Mouse (Mus musculus) ES-E14 (cell line): Measurements from ENCODE around the gene Skap1. TPM values are rescaled to one million over a fixed set of nuclear protein-coding genes. Genes with fewer than 3 reads are reported as not detected.

Source experiments
- DNase-seq: peaks from one replicate; pipeline ENCODE4 v3.0.0-alpha.2; 2013; ENCODE audit warnings: low read depth, low spot score
- H3K27ac ChIP-seq: 2 replicates; pipeline ENCODE4 v1.5.1; 2012; ENCODE audit warnings: low read depth, mild to moderate bottlenecking, low read length, moderate library complexity, mixed read lengths; ENCODE audit not compliant: poor library complexity, insufficient read depth, severe bottlenecking
- H3K36me3 ChIP-seq: 2 replicates; pipeline ENCODE4 v1.6.1; 2012; ENCODE audit warnings: mild to moderate bottlenecking, low read length, moderate library complexity, mixed read lengths; ENCODE audit not compliant: control insufficient read depth, poor library complexity, insufficient read depth, severe bottlenecking
- H3K4me1 ChIP-seq, 2 experiments: fragments of 150-350 bp in 1 of 2; sonication (generic) in 1 of 2; 2 replicates each; pipeline ENCODE4 v1.6.1; 2012; ENCODE audit warnings: low read length in 2 of 2, mild to moderate bottlenecking in 1 of 2, mixed read lengths in 1 of 2; ENCODE audit not compliant: control insufficient read depth in 2 of 2, insufficient read depth in 2 of 2, poor library complexity in 1 of 2
- H3K4me3 ChIP-seq, 2 experiments: fragments of 150-350 bp in 1 of 2; sonication (generic) in 1 of 2; 2 replicates each; pipeline ENCODE4 v1.5.1; 2012; ENCODE audit warnings: low read length in 2 of 2, low read depth in 1 of 2, mild to moderate bottlenecking in 1 of 2, mixed read lengths in 1 of 2; ENCODE audit not compliant: insufficient read depth in 1 of 2, poor library complexity in 1 of 2, severe bottlenecking in 1 of 2
- H3K9ac ChIP-seq: 2 replicates; pipeline ENCODE4 v1.6.1; 2012; ENCODE audit warnings: low read depth, mild to moderate bottlenecking, low read length, mixed read lengths; ENCODE audit not compliant: poor library complexity, insufficient read depth, severe bottlenecking
- H3K9me3 ChIP-seq: fragments of 150-350 bp; sonication (generic); 2 replicates; pipeline ENCODE4 v1.6.1; 2012; ENCODE audit warnings: low read depth, mild to moderate bottlenecking, low read length; ENCODE audit not compliant: control insufficient read depth, insufficient read depth
- CHD2 ChIP-seq: IDR thresholded peaks from 2 replicates; pipeline ENCODE4 v1.6.1; 2014; ENCODE audit warnings: mild to moderate bottlenecking, low read depth, low read length, inconsistent platforms
- HCFC1 ChIP-seq: IDR thresholded peaks from 2 replicates; pipeline ENCODE4 v1.6.1; 2012; ENCODE audit warnings: low read length, inconsistent platforms, borderline replicate concordance; ENCODE audit not compliant: insufficient read depth
- MAFK ChIP-seq: IDR thresholded peaks from 2 replicates; pipeline ENCODE4 v1.6.1; 2014; ENCODE audit warnings: mild to moderate bottlenecking, low read depth, low read length, inconsistent platforms; ENCODE audit not compliant: insufficient read depth
- ZC3H11A ChIP-seq: IDR thresholded peaks from 2 replicates; pipeline ENCODE4 v1.6.1; 2012; ENCODE audit warnings: low read depth, mild to moderate bottlenecking, inconsistent platforms, low read length, borderline replicate concordance
- ZNF384 ChIP-seq: IDR thresholded peaks from 2 replicates; pipeline ENCODE4 v1.6.1; 2012; ENCODE audit warnings: low read depth, low read length, inconsistent platforms
- in situ Hi-C, 2 experiments: fragments of 600-800 bp; cut with MboI; formaldehyde crosslinking; loops; one replicate each; pipeline ENCODE4 v1.15.1; 2025; ENCODE audit warnings: low sequenced_read_pairs in 2 of 2, inconsistent platforms in 1 of 2; ENCODE audit not compliant: unreplicated experiment in 2 of 2
- total RNA-seq: library from RNA; depleted of rRNA; stranded (reverse); fragments of 300-350 nt; gene quantifications from 2 replicates; pipeline ENCODE4 v1.2.3, GENCODE M21; 2012

Gene Skap1
- total RNA-seq, 1 experiment = 0.40 TPM

GRCm38 (mm10) chr11:96581604-96582384 lies 117.4 kb downstream of the Skap1 start:
- TF ChIP-seq ZNF384 (no peak), ZC3H11A (0 out of 2 replicates have a peak, but pooled peaks have one; percentile 27), HCFC1 (no peak)

DNA sequence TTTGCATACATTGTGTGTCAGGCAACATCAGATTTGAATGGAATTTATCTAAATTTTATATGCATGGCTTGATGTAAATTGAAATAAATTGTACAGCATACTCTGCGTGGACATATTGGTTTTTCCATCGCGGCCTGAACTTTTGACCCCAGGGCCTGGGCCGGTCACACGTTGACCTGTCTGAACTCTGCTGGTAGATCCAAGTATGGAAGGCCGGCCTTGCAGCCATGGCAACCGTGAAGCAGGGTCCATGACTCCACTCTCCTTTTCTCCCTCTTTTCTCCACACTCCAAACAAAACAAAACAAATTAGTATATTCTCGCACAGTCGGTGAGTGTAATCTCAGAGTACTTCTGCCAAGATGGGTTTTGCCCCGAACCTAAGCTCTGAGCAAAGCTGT lies 118.2 kb downstream of the Skap1 start:
- in situ Hi-C loops = no loop called here
- TF ChIP-seq MAFK (no peak), CHD2 (no peak), ZC3H11A (no peak), ZNF384 (no peak), HCFC1 (no peak)
- DNase-seq = no peak
- no peak overlapping the region for H3K9ac ChIP-seq
- no peak overlapping the region for H3K4me3 ChIP-seq
- no peak overlapping the region for H3K27ac ChIP-seq
- no peaks in the 10 kb centered on the region for H3K9me3 ChIP-seq
- no peaks in the 10 kb centered on the region for H3K36me3 ChIP-seq
- H3K4me1 ChIP-seq = peaks cover 3 to 11% of the 10 kb centered on the region in 2 experiments

More at GRCm38 (mm10) chr11:96581604-96582384, 117.4 kb downstream of the Skap1 start:
- Histone ChIP-seq H3K9me3 (no peaks in the 10 kb centered on the region), H3K36me3 (no peaks in the 10 kb centered on the region), H3K9ac (no peak overlapping the region), H3K4me1 (peaks cover 3 to 11% of the 10 kb centered on the region in 2 experiments), H3K4me3 (no peak overlapping the region), H3K27ac (no peak overlapping the region)
- DNase-seq = peak; percentile 60
- in situ Hi-C loops = no loop called here

GRCm38 (mm10) chr11:96589828-96590227 lies 125.4 kb downstream of the Skap1 start:
- TF ChIP-seq HCFC1 (no peak), MAFK (no peak), ZC3H11A (no peak), CHD2 (no peak)
- Histone ChIP-seq H3K4me1 (no peaks in the 10 kb centered on the region), H3K9me3 (no peaks in the 10 kb centered on the region), H3K36me3 (no peaks in the 10 kb centered on the region), H3K4me3 (no peak overlapping the region), H3K9ac (no peak overlapping the region), H3K27ac (no peak overlapping the region)
- no peak for DNase-seq
- in situ Hi-C loops = no loop called here

GRCm38 (mm10) chr11:96595890-96596289 lies 131.5 kb downstream of the Skap1 start:
- H3K9ac ChIP-seq = no peak overlapping the region
- H3K27ac ChIP-seq = no peak overlapping the region
- in situ Hi-C loops = no loop called here
- no peaks in the 10 kb centered on the region for H3K9me3 ChIP-seq
- no peak for DNase-seq
- H3K4me3 ChIP-seq = no peak overlapping the region
- no peaks in the 10 kb centered on the region for H3K36me3 ChIP-seq
- TF ChIP-seq HCFC1 (no peak), MAFK (no peak), ZNF384 (no peak), ZC3H11A (no peak), CHD2 (no peak)
- H3K4me1 ChIP-seq = peaks cover 0 to 2% of the 10 kb centered on the region in 2 experiments; a peak in 1 of 4 replicates

- Histone ChIP-seq H3K36me3 (no peaks in the 10 kb centered on the region), H3K4me3 (no peak overlapping the region), H3K27ac (no peak overlapping the region), H3K9ac (no peak overlapping the region), H3K4me1 (peaks cover 0 to 2% of the 10 kb centered on the region in 2 experiments; a peak in 1 of 4 replicates), H3K9me3 (no peaks in the 10 kb centered on the region)
- in situ Hi-C loops = no loop called here
- no peak for DNase-seq
- no peak for TF ChIP-seq CHD2
- TF ChIP-seq ZNF384 = no peak
These were observed 131.9 kb downstream of the Skap1 start for GRCm38 (mm10) chr11:96596301-96596700.
